Mouse (Mus musculus) limb, embryonic 12.5 days (tissue): ENCODE results near the gene Cd37. TPM values are rescaled to one million over a fixed set of nuclear protein-coding genes. Genes with fewer than 3 reads are reported as not detected.

Source experiments
- ATAC-seq: fragments of 200-750 bp; cut with Nextera tagmentation; 2 replicates; pipeline ENCODE4 v1.8.0; 2017; ENCODE audit warnings: low read depth, moderate TSS enrichment; ENCODE audit not compliant: insufficient number of reproducible peaks, insufficient read depth, low FRiP score, low TSS enrichment
- H3K27ac ChIP-seq: fragments of 300-500 bp; sonication (generic); 2 replicates; pipeline ENCODE4 v1.5.1; 2016; ENCODE audit warnings: mild to moderate bottlenecking, moderate library complexity
- H3K27me3 ChIP-seq: fragments of 300-500 bp; sonication (generic); 2 replicates; pipeline ENCODE4 v1.6.1; 2016; ENCODE audit warnings: mild to moderate bottlenecking, moderate library complexity
- H3K36me3 ChIP-seq: fragments of 300-500 bp; sonication (generic); 2 replicates; pipeline ENCODE4 v1.6.1; 2016; ENCODE audit warnings: mild to moderate bottlenecking, moderate library complexity
- H3K4me1 ChIP-seq: fragments of 300-500 bp; sonication (generic); replicated peaks from 2 replicates; pipeline ENCODE4 v1.6.1; 2016
- H3K4me2 ChIP-seq: fragments of 300-500 bp; sonication (generic); 2 replicates; pipeline ENCODE4 v1.6.1; 2016; ENCODE audit warnings: mild to moderate bottlenecking, moderate library complexity
- H3K4me3 ChIP-seq: fragments of 300-500 bp; sonication (generic); replicated peaks from 2 replicates; pipeline ENCODE4 v1.5.1; 2016; ENCODE audit warnings: mild to moderate bottlenecking
- H3K9ac ChIP-seq: fragments of 300-500 bp; sonication (generic); replicated peaks from 2 replicates; pipeline ENCODE4 v1.6.1; 2016; ENCODE audit warnings: mild to moderate bottlenecking, moderate library complexity
- H3K9me3 ChIP-seq: fragments of 300-500 bp; sonication (generic); 2 replicates; pipeline ENCODE4 v1.6.1; 2016; ENCODE audit warnings: mild to moderate bottlenecking, moderate library complexity
- WGBS: fragments of 180-500 bp; shearing (Covaris S2); methylation state at CpG from one replicate; pipeline ENCODE4 v1.1.7; 2016; 5-methylcytosine and 5-hydroxymethylcytosine counted together
- polyA plus RNA-seq: library from polyadenylated mRNA; unstranded; fragments of >200 nt; fragmentation: Nextera tagmentation; extraction: Ambion mirVana; gene quantifications from 2 replicates; pipeline ENCODE4 v1.2.1, GENCODE M21; 2016

The Cd37 gene
- polyA plus RNA-seq, 1 experiment from 2014 or later, result 1.6 TPM

GRCm38 (mm10) chr7:45190186-45190585, 48.7 kb downstream of the Cd37 start:
- H3K9me3 ChIP-seq, result no peaks in the 10 kb centered on the region
- H3K27me3 ChIP-seq, result peaks cover 47% of the 10 kb centered on the region

DNA sequence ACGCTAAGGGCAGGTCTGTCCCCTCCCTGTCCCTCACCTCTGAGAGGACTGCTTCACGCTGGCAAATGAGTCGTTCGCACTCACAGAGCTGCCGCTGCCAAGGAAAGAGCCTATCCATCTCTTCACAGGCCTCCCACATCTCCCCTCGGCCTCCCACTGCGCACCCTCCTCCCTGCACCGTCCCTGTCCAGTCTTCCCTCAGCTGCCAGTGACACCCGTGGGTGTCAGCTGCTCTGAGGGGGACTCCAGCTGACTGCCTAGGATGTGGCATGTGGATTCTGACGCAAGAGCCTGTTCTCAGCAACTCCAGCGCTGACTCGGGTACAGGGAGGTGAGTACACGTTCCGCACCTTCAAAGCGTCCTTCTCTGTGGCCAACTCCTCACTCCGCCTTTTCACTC, 49.3 kb downstream of the Cd37 start:
- no peaks in the 10 kb centered on the region for H3K36me3 ChIP-seq
- peaks cover 26% of the 10 kb centered on the region for H3K4me1 ChIP-seq
- no peak overlapping the region for H3K27ac ChIP-seq
- no peak overlapping the region for H3K9ac ChIP-seq
- no peak overlapping the region for H3K4me3 ChIP-seq
- H3K4me2 ChIP-seq, result no peak overlapping the region
- WGBS, result 52% methylated on average over 16 of the region's 16 CpGs
- no peak for ATAC-seq
- H3K9me3 ChIP-seq, result no peaks in the 10 kb centered on the region
- peaks cover 53% of the 10 kb centered on the region for H3K27me3 ChIP-seq

More at GRCm38 (mm10) chr7:45190186-45190585, 48.7 kb downstream of the Cd37 start:
- no peak overlapping the region for H3K4me2 ChIP-seq
- WGBS, result 91% methylated on average over 6 of the region's 6 CpGs
- H3K27ac ChIP-seq, result no peak overlapping the region
- no peak overlapping the region for H3K4me3 ChIP-seq
- peaks cover 27% of the 10 kb centered on the region for H3K4me1 ChIP-seq
- ATAC-seq, result no peak
- H3K9ac ChIP-seq, result no peak overlapping the region
- H3K36me3 ChIP-seq, result no peaks in the 10 kb centered on the region

DNA sequence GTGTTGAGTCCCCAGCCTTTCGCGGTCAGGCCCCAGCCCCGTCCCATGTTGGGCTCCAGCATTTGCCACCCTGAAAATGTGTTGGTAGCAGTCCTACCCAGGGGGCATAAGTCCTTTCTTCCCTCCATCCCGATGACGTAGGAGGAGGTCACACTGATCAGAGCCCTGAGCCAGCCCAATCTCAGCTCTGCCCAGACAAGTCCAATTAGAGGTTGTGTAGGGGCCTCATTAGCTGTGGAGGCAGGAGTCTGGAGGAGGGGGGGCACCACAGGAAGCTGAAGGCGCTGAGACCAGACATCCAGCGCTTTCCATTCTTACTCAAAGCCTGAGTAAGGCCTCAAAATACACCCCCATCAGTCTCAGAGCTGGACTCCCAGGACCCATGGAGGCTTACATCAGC, 53.0 kb downstream of the Cd37 start:
- peaks cover 90% of the 10 kb centered on the region for H3K27me3 ChIP-seq
- no peak overlapping the region for H3K9ac ChIP-seq
- 46% methylated on average over 7 of the region's 7 CpGs for WGBS
- no peaks in the 10 kb centered on the region for H3K36me3 ChIP-seq
- no peak for ATAC-seq
- H3K4me1 ChIP-seq, result peaks cover 23% of the 10 kb centered on the region
- H3K27ac ChIP-seq, result no peak overlapping the region
- H3K9me3 ChIP-seq, result no peaks in the 10 kb centered on the region; the same call in 1 of the 2 replicates
- H3K4me2 ChIP-seq, result no peak overlapping the region
- H3K4me3 ChIP-seq, result no peak overlapping the region

GRCm38 (mm10) chr7:45183672-45184071, 55.2 kb downstream of the Cd37 start:
- Histone ChIP-seq H3K27ac (no peak overlapping the region), H3K4me2 (no peak overlapping the region), H3K4me3 (no peak overlapping the region), H3K9me3 (no peaks in the 10 kb centered on the region; the same call in 1 of the 2 replicates), H3K4me1 (peaks cover 23% of the 10 kb centered on the region), H3K36me3 (no peaks in the 10 kb centered on the region), H3K9ac (no peak overlapping the region), H3K27me3 (peaks cover 97% of the 10 kb centered on the region)
- no peak for ATAC-seq
- WGBS, result 63% methylated on average over 7 of the region's 7 CpGs

Other genes starting within 250 kb of the Cd37 start
- gene Irf3, start 241.5 kb downstream of the Cd37 start, polyA plus RNA-seq, result 90.9 and 97.2 TPM in 2 replicates
- gene Bcl2l12, start 240.4 kb downstream of the Cd37 start, polyA plus RNA-seq, result 87.3 and 96.8 TPM in 2 replicates
- gene Scaf1, start 222.8 kb downstream of the Cd37 start, polyA plus RNA-seq, result 42.1 and 46.9 TPM in 2 replicates
- 20.8 and 21.4 TPM in 2 replicates for gene Rras, start 221.2 kb downstream of the Cd37 start, polyA plus RNA-seq
- gene Prr12, start 186.2 kb downstream of the Cd37 start, polyA plus RNA-seq, result 15.0 and 16.2 TPM in 2 replicates
- gene Nosip, start 176.7 kb downstream of the Cd37 start, polyA plus RNA-seq, result 60.6 and 69.7 TPM in 2 replicates
- gene Prrg2, start 176.4 kb downstream of the Cd37 start, polyA plus RNA-seq, result 21.2 and 21.7 TPM in 2 replicates
- gene Rcn3, start 146.9 kb downstream of the Cd37 start, polyA plus RNA-seq, result 261 and 271 TPM in 2 replicates
- gene Fcgrt, start 135.3 kb downstream of the Cd37 start, polyA plus RNA-seq, result 12.3 and 13.4 TPM in 2 replicates
- 1,572 and 1,576 TPM in 2 replicates for gene Rps11, start 114.7 kb downstream of the Cd37 start, polyA plus RNA-seq
- 1,352 and 1,447 TPM in 2 replicates for gene Rpl13a, start 110.4 kb downstream of the Cd37 start, polyA plus RNA-seq
- 0.32 TPM in 1 of 2 replicates, not detected in the other for gene Gm45713, start 102.9 kb downstream of the Cd37 start, polyA plus RNA-seq
- gene Flt3l, start 102.7 kb downstream of the Cd37 start, polyA plus RNA-seq, result 0.71 and 0.83 TPM in 2 replicates
- 91.8 and 93.0 TPM in 2 replicates for gene Pih1d1, start 84.8 kb downstream of the Cd37 start, polyA plus RNA-seq
- gene Aldh16a1, start 84.5 kb downstream of the Cd37 start, polyA plus RNA-seq, result 51.4 and 53.8 TPM in 2 replicates
- 0.17 and 0.25 TPM in 2 replicates for gene Slc17a7, start 75.2 kb downstream of the Cd37 start, polyA plus RNA-seq
- not detected in 2 replicates for gene Gfy, start 59.5 kb downstream of the Cd37 start, polyA plus RNA-seq
- gene Pth2, start 58.1 kb downstream of the Cd37 start, polyA plus RNA-seq, result not detected in 2 replicates
- 1.0 and 1.7 TPM in 2 replicates for gene Ccdc155, start 34.2 kb downstream of the Cd37 start, polyA plus RNA-seq
- gene Dkkl1, start 27.0 kb downstream of the Cd37 start, polyA plus RNA-seq, result 0.80 and 1.2 TPM in 2 replicates
- gene Tead2, start 23.4 kb downstream of the Cd37 start, polyA plus RNA-seq, result 316 and 326 TPM in 2 replicates
- gene Slc6a16, start 2.0 kb upstream of the Cd37 start, polyA plus RNA-seq, result 0.18 and 0.42 TPM in 2 replicates
- not detected in 2 replicates for gene Slc6a21, start 38.4 kb upstream of the Cd37 start, polyA plus RNA-seq
- 14.0 and 16.1 TPM in 2 replicates for gene Trpm4, start 94.7 kb upstream of the Cd37 start, polyA plus RNA-seq
- gene Hrc, start 96.2 kb upstream of the Cd37 start, polyA plus RNA-seq, result 1.8 and 1.9 TPM in 2 replicates
- 6.4 and 8.4 TPM in 2 replicates for gene Ppfia3, start 127.9 kb upstream of the Cd37 start, polyA plus RNA-seq
- gene Lin7b, start 131.5 kb upstream of the Cd37 start, polyA plus RNA-seq, result 1.4 and 1.8 TPM in 2 replicates
- 341 and 347 TPM in 2 replicates for gene Snrnp70, start 156.6 kb upstream of the Cd37 start, polyA plus RNA-seq
- gene Kcna7, start 166.5 kb upstream of the Cd37 start, polyA plus RNA-seq, result 0.13 and 0.18 TPM in 2 replicates
- gene Ntf5, start 174.6 kb upstream of the Cd37 start, polyA plus RNA-seq, result 3.9 and 5.6 TPM in 2 replicates
- 0.33 TPM in 1 of 2 replicates, not detected in the other for gene Lhb, start 181.7 kb upstream of the Cd37 start, polyA plus RNA-seq
- gene Gys1, start 195.7 kb upstream of the Cd37 start, polyA plus RNA-seq, result 45.2 and 46.2 TPM in 2 replicates
- 155 and 156 TPM in 2 replicates for gene Ruvbl2, start 199.0 kb upstream of the Cd37 start, polyA plus RNA-seq
- gene Ftl1, start 220.8 kb upstream of the Cd37 start, polyA plus RNA-seq, result 4,887 and 4,953 TPM in 2 replicates
- gene Bax, start 227.8 kb upstream of the Cd37 start, polyA plus RNA-seq, result 224 and 230 TPM in 2 replicates
- gene Tulp2, start 242.8 kb upstream of the Cd37 start, polyA plus RNA-seq, result 1.4 TPM in 2 replicates
- not detected in 2 replicates for gene Gm45808, start 247.7 kb upstream of the Cd37 start, polyA plus RNA-seq
- 3.2 and 3.3 TPM in 2 replicates for gene Dhdh, start 249.7 kb upstream of the Cd37 start, polyA plus RNA-seq